Mouse (Mus musculus): ENCODE data around the gene Tle1.

GRCm38 (mm10) chr4:72167171-72167570 lies 33.5 kb downstream of the Tle1 start:
- no peak for TF ChIP-seq CTCF (IDR thresholded peaks at IDR 0.05; ENCODE audit: insufficient read depth, low read length)
- TF ChIP-seq POLR2A (IDR thresholded peaks at IDR 0.05; ENCODE audit: borderline replicate concordance, extremely low read depth, low read depth, low read length), result no peak
